Mouse (Mus musculus): Measurements from ENCODE around the gene Mfap4.
A peak's percentile ranks its signal among the peaks of the same experiment; 100 is the strongest.

Gene Mfap4

DNA sequence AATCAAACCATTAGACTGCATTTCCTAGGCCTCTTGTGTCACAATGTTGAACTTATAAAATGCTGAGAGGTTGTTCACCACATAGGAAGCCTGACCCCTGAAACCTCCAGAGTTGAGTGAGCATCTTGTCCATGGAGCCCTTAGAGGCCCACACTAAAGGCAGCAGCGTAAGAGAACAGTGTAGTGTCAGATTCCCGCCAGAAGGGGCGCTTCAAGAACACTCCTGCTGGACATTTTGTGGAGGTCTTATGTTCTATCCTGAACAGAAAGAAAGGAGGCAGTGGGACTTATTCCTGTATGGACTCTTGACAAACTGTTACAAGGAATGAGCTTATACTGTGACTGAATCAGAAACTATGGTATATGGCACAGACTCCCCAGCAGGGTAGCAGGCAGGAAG lies 29.7 kb downstream of the Mfap4 start:
- peak in 1 of 2 experiments; percentile 25 for DNase-seq (ENCODE audit: low spot score in 2 of 2)

DNA sequence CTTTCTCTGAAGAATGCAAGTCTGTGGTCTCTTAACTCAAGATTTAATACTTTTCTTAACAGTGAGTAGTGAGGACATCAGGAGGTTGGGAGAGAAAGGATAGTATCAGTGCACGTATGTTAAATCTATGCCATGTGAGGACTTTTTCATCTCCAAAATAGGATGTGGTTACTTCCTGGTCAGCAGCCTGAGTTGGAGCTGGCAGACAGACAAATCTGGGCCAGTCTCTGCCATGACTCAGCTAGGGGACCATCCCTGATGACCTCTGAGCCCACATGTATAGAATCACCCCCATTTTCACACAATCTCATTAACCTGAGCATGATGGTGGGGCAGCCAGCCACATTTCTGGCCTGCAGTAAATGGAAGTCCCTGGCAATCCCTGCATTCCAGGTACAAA lies 32.7 kb downstream of the Mfap4 start:
- no peak for DNase-seq (ENCODE audit: low spot score in 2 of 2)

DNA sequence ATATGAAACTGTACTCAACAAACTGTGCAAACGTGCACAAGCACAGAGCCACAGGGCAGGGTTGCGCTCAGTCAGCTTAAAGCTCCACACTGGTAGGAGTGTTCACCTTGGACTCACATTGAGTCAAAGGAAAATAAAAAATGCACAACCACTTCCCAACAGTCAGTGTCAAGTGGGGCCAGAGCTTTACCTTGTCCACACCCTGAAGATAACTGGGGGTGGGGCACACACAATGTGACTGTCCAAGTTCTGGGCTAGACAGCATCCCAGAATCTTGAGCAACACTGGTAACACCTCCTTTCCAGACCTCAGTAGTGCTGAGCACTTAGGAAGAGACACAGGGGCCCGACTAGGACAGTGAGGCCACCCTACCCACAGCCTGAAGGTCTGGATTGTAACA lies 33.6 kb downstream of the Mfap4 start:
- no peak for DNase-seq (ENCODE audit: low spot score in 2 of 2)

DNA sequence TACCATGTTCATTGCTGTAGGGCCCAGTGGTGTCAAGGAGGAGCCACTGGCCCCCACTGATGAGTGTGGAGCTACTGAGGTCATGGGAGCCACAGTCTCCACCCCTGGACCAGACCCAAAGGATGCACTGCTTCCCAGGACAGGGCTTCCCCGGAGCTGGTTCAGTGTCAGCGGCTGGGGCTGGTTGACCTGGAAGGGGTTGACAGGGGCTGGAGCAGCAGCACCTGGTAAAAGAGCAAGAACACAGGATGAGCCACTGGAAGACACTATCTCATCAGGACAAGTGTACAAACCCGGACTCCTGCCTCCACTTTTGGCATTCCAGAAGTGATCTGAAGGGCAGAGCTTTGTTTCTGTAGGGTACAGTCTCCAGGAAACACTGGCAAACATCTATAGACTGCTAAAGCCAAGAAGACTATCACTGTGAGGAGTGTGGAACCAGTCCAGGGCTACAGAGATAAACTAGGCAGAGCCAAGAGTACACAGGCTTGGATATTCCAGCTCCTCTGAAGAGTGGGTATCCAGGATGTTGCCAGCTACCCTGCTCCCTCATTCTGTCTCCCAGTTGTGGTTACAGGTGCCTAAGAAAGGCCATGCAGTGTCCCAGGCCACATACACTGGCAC lies 34.4 kb downstream of the Mfap4 start:
- DNase-seq (ENCODE audit: low spot score in 2 of 2) = no peak

DNA sequence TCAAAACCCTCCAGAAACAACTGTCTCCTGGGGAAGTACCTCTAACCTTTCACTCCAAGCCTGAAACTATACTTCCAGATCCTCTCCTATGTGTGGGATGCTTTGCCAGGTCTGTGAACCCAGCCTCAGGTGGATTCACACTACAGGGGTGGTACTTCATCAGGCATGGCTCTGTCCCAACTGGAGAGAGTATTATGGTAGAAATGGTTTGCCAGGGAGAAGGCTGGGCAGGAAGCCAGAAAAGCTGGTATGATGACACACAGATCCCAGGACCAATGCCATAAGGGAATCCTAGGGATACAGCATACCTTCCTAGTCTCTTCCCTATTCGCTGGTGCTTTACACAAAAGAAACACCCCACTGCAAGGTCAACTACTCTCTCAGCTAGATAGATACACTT lies 41.6 kb downstream of the Mfap4 start:
- DNase-seq (ENCODE audit: low spot score in 2 of 2) = no peak

DNA sequence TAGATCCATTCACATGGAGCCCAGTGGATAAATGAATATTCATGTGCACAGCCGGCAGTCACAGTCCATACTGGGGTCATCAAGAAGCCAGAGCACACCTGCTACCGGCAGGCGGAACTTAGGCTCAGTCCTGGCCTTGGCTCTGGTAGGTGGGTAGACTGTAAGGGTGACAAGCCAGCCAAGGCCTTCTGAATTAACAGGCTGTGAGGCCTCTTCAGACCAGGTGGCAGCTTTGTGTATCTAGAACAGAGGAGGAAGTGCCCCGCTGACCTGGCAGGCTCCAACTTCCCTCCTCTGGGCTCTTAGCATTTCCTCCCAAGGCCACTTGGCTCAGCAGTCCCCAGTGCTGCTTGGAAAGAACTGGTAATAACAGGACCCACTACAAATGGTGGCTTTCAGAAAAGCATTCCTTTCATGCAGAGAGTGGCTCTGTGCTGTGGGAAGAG lies 44.1 kb downstream of the Mfap4 start:
- DNase-seq (ENCODE audit: low spot score in 2 of 2) = no peak

DNA sequence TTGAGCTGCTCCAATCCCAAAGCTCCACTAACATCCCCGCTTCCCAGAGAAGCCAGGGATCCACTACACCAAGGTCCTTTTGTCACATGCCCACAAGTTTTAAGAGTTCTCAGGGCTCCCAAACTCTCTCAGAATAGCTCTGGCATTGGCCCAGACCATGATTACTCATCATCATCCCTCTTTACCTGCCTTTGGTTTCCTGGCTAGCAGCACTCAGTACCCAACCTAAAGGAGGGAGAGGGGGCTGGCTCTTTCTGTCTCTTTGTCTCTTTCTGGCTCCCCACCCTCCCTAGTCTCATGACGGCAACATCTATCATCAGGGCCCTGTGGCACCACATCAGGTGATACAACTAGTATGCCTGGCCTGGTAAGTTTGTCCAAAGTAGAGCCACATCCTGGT lies 47.6 kb downstream of the Mfap4 start:
- DNase-seq (ENCODE audit: low spot score in 2 of 2) = no peak

DNA sequence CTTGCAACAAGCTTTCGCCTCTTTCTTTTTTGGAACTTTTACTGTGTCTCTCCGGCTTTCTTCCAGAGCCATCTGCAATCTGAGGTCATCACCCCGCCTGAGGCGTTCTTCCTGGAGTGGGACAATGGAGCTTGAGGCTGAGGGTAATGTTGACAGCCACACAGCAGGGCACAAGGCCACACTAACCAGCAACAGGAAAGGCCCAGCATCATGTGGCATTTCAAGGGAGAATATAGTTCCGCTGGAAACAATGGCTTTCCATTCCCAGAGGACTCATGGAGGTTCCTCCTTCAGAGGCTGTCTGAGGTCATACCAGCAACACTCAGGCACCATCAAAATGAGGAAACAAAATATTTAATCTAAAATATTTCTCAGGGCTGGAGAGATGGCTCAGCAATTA lies 48.3 kb downstream of the Mfap4 start:
- DNase-seq (ENCODE audit: low spot score in 2 of 2) = no peak

DNA sequence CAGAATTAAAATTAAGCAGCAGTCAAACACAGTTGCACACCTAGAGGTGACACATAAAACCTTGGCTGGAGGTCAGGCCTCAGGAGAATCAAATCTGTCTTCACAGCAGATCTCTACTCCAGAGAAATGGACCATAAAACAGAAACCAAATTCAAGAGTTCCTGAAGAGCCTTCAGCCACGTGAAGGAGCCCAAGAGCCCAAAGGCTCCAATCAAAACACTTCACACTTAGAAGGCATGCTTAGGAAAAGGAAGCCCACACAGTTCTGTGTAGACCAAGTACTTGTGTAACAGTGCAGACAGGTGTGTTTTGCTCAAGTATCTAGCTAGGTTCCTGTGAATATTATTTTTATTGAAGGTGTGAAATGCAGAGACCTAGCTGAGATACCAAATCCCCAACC lies 50.3 kb downstream of the Mfap4 start:
- DNase-seq (ENCODE audit: low spot score in 2 of 2) = no peak

DNA sequence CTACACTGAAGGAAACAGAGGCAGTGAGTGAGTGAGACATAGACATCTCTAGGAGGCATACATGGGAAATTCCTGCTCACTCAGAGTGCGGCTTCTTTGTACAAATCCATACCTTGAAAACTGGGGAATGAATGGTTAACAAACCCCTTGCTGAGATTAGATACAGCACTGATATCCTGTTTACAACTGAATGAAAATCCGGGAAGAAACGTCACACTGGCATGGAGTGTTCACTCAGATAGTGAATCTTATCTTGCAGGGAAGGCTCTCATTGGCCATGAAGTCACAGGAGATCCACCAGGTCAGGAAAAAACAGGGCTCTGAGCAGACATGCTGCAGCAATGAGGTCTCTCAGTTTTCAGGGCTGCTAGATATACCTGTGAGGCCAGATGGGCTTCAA lies 51.7 kb downstream of the Mfap4 start:
- DNase-seq (ENCODE audit: low spot score in 2 of 2) = no peak

DNA sequence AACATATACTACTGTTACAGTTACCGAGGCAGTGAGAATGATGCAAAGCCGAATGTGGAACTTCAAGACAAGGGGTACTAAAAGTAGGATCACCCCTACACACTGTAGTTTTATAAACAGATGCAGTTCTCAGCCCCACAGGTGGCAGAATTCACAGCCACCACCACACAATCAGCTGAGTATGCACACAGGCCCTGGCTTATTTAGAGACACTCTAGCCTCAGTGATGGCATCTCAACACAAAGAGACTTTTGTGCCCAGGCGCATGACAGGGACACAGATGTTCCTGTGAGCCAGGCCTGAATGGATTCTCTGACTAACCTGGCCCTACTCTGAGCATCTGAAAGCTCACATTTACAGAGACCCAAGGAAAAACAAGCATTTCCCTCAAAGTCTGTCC lies 52.1 kb downstream of the Mfap4 start:
- DNase-seq (ENCODE audit: low spot score in 2 of 2) = no peak

Data from natural killer cell, adult 2 months (primary cell).